Mouse (Mus musculus) erythroblast, embryonic 14.5 days (primary cell): ENCODE results near the gene Ubl3.

Experiments
- GATA1 ChIP-seq: IDR thresholded peaks from 2 replicates; pipeline ENCODE4 v1.6.1; 2012; ENCODE audit warnings: low read length, inconsistent platforms, mixed read lengths
- TAL1 ChIP-seq: IDR thresholded peaks from 3 replicates; pipeline ENCODE4 v1.6.1; 2012; ENCODE audit warnings: low read length, inconsistent platforms, mixed read lengths

GRCm38 (mm10) chr5:148512042-148512640, 40.4 kb downstream of the Ubl3 start:
- TF ChIP-seq GATA1 (no peak), TAL1 (no peak)
